Mouse (Mus musculus) embryonic fibroblast, embryonic 13.5 days (primary cell): ENCODE results near the gene B4galt1. TPM values are rescaled to one million over a fixed set of nuclear protein-coding genes. Genes with fewer than 3 reads are reported as not detected.
A peak's percentile ranks its signal among the peaks of the same experiment; 100 is the strongest.

Source experiments
- H3K27ac ChIP-seq: 2 replicates; pipeline ENCODE4 v1.5.1; 2012; ENCODE audit warnings: low read length, control low read depth, inconsistent platforms; ENCODE audit not compliant: insufficient read depth
- H3K4me1 ChIP-seq: 2 replicates; pipeline ENCODE4 v1.6.1; 2011; ENCODE audit warnings: low read length; ENCODE audit not compliant: control insufficient read depth, insufficient read depth
- H3K4me3 ChIP-seq: 2 replicates; pipeline ENCODE4 v1.5.1; 2011; ENCODE audit warnings: mild to moderate bottlenecking, control low read depth, low read length; ENCODE audit not compliant: insufficient read depth
- CTCF ChIP-seq: IDR thresholded peaks from 2 replicates; pipeline ENCODE4 v1.5.1; 2011; ENCODE audit warnings: mild to moderate bottlenecking, control low read depth, low read length, moderate library complexity, borderline replicate concordance; ENCODE audit not compliant: insufficient read depth
- POLR2A ChIP-seq: IDR thresholded peaks from 2 replicates; pipeline ENCODE4 v1.6.1; 2011; ENCODE audit warnings: low read depth, mild to moderate bottlenecking, control low read depth, low read length, moderate library complexity
- polyA plus RNA-seq: library from polyadenylated mRNA; stranded (reverse); fragments of >200 nt; gene quantifications from 2 replicates; pipeline ENCODE4 v1.2.4, GENCODE M21; 2011; ENCODE audit warnings: low read depth; ENCODE audit not compliant: missing spikeins, insufficient read length

B4galt1 gene
- polyA plus RNA-seq, 1 experiment = 103 TPM

GRCm38 (mm10) chr4:40759876-40760275 lies 93.9 kb downstream of the B4galt1 start:
- no peaks in the 10 kb centered on the region for H3K4me1 ChIP-seq
- H3K4me3 ChIP-seq = no peak overlapping the region
- H3K27ac ChIP-seq = no peak overlapping the region
- no peak for TF ChIP-seq CTCF
- no peak for TF ChIP-seq POLR2A

- H3K27ac ChIP-seq = no peak within 1 kb of the TSS
Observed at GRCm38 (mm10) chr4:40757780-40758420, 95.9 kb downstream of the B4galt1 start, which contains the start of gene Smu1. Gene Smu1 (minus strand): TSS chr4:40757923.

GRCm38 (mm10) chr4:40757157-40757779 lies 96.5 kb downstream of the B4galt1 start:
- H3K4me1 ChIP-seq = no peaks in the 10 kb centered on the region
- no peak overlapping the region for H3K27ac ChIP-seq
- TF ChIP-seq CTCF (no peak), POLR2A (no peak)
- H3K4me3 ChIP-seq = peak overlapping the region; percentile 91

More at GRCm38 (mm10) chr4:40757780-40758420, 95.9 kb downstream of the B4galt1 start, which contains the start of gene Smu1:
- Histone ChIP-seq H3K4me3 (peak within 1 kb of the TSS; percentile 91), H3K4me1 (no peaks in the 10 kb centered on the region)
- TF ChIP-seq CTCF = no peak
- peak; percentile 77 for TF ChIP-seq POLR2A

Other genes starting within 250 kb of the B4galt1 start
- 23.4 and 25.7 TPM in 2 replicates for gene Aptx, start 150.8 kb downstream of the B4galt1 start, polyA plus RNA-seq
- 234 and 239 TPM in 2 replicates for gene Dnaja1, start 131.9 kb downstream of the B4galt1 start, polyA plus RNA-seq
- 76.1 and 91.2 TPM in 2 replicates for gene Smu1, start 96.1 kb downstream of the B4galt1 start, polyA plus RNA-seq
- not detected in 2 replicates for gene Spink4, start 66.0 kb upstream of the B4galt1 start, polyA plus RNA-seq
- gene Bag1, start 94.3 kb upstream of the B4galt1 start, polyA plus RNA-seq = 134 and 147 TPM in 2 replicates
- gene Chmp5, start 94.4 kb upstream of the B4galt1 start, polyA plus RNA-seq = 118 TPM in 2 replicates
- gene Nfx1, start 116.9 kb upstream of the B4galt1 start, polyA plus RNA-seq = 57.7 and 70.6 TPM in 2 replicates
- gene Aqp7, start 194.1 kb upstream of the B4galt1 start, polyA plus RNA-seq = not detected in 2 replicates
- gene Aqp3, start 244.2 kb upstream of the B4galt1 start, polyA plus RNA-seq = 0.55 TPM in 1 of 2 replicates, not detected in the other